Comparison of ENCODE assay signal across 17 mouse cellular contexts in the genomic region with DNA sequence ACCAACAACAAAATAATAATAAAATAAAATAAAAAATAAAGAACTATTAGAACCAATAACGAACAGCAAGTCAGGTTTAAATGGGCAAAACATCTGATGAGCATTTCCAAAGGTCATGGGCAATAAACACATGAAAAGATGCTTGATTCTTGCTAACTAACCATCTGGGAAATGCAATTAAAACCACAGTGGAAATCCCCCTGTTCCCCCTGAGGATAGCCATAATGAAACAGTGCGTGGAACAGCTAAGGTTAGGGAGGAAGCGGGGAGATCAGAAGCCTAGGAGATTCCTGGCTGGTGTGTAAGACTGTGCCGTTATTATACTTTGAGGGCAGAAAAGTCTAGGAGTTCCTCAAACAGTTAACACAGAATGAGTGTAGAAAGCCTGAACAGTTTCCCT. TPM values are rescaled to one million over a fixed set of nuclear protein-coding genes. Genes with fewer than 3 reads are reported as not detected.
"Had no signal": no experiment of that assay in that cellular context is flagged by ENCODE, and none has a peak within 500 bp of the region (broad histone marks: within the 10 kb centered on the region; RNA-seq: fewer than 3 reads in every experiment).

No protein-coding gene starts in this region.

- H3K27me3 ChIP-seq: kidney, embryonic 15.5 days; megakaryocyte, embryonic 14.5 days; stomach, embryonic 15.5 days had no signal

- H3K9ac ChIP-seq: kidney, embryonic 15.5 days; liver, embryonic 14.5 days; liver, postnatal 0 days; lung, embryonic 14.5 days; midbrain, embryonic 13.5 days; stomach, embryonic 15.5 days had no signal

- H3K36me3 ChIP-seq: kidney, embryonic 15.5 days; midbrain, embryonic 10.5 days; midbrain, embryonic 13.5 days; stomach, embryonic 15.5 days had no signal

- ATAC-seq: liver, postnatal 0 days; lung, postnatal 0 days; midbrain, embryonic 13.5 days; midbrain, embryonic 16.5 days had no signal

- DNase-seq: kidney, postnatal 10 days; kidney, postnatal 36 days; layer of hippocampus, postnatal 36 days; liver, postnatal 0 days; lung, embryonic 14.5 days; lung, postnatal 36 days; thymus, postnatal 25 days had no signal

- H3K9me3 ChIP-seq: kidney, embryonic 15.5 days; megakaryocyte, embryonic 14.5 days; midbrain, embryonic 10.5 days; midbrain, embryonic 13.5 days; stomach, embryonic 15.5 days had no signal

- H3K4me2 ChIP-seq: kidney, embryonic 15.5 days; lung, embryonic 14.5 days; midbrain, embryonic 13.5 days; stomach, embryonic 15.5 days had no signal

- H3K4me3 ChIP-seq: kidney, embryonic 15.5 days; left cerebral cortex, adult 2 months; megakaryocyte, embryonic 14.5 days; midbrain, embryonic 10.5 days; midbrain, embryonic 13.5 days; stomach, embryonic 15.5 days had no signal

- H3K27ac ChIP-seq: kidney, embryonic 15.5 days; left cerebral cortex, adult 2 months; liver, embryonic 14.5 days; midbrain, embryonic 10.5 days; midbrain, embryonic 13.5 days; stomach, embryonic 15.5 days had no signal

RNA-seq across cellular contexts. Expression of a gene that starts 44.6 kb away (rescaled TPM):
- polyA plus RNA-seq: neural tube, embryonic 14.5 days had no signal
